Mouse (Mus musculus) stomach, embryonic 15.5 days (tissue): ENCODE data around the gene Col4a2. TPM values are rescaled to one million over a fixed set of nuclear protein-coding genes. Genes with fewer than 3 reads are reported as not detected.
"Not testable (repeated sequence)": the region's sequence is repeated elsewhere in the genome, so short reads cannot be mapped to it uniquely, and the experiment has no call there.

Experiments used
- ATAC-seq: fragments of 200-750 bp; cut with Nextera tagmentation; 2 replicates; pipeline ENCODE4 v1.8.0; 2017; ENCODE audit warnings: low read depth, moderate number of reproducible peaks, moderate TSS enrichment; ENCODE audit not compliant: insufficient read depth, low FRiP score
- H3K27ac ChIP-seq: fragments of 300-500 bp; sonication (generic); 2 replicates; pipeline ENCODE4 v1.5.1; 2015; ENCODE audit warnings: mild to moderate bottlenecking, inconsistent platforms
- H3K27me3 ChIP-seq: fragments of 300-500 bp; sonication (generic); replicated peaks from 2 replicates; pipeline ENCODE4 v1.6.1; 2015; ENCODE audit warnings: inconsistent platforms
- H3K36me3 ChIP-seq: fragments of 300-500 bp; sonication (generic); 2 replicates; pipeline ENCODE4 v1.6.1; 2015; ENCODE audit warnings: inconsistent platforms
- H3K4me1 ChIP-seq: fragments of 300-500 bp; sonication (generic); 2 replicates; pipeline ENCODE4 v1.6.1; 2015; ENCODE audit warnings: inconsistent platforms
- H3K4me2 ChIP-seq: fragments of 300-500 bp; sonication (generic); 2 replicates; pipeline ENCODE4 v1.6.1; 2015; ENCODE audit warnings: mild to moderate bottlenecking, inconsistent platforms
- H3K4me3 ChIP-seq: fragments of 300-500 bp; sonication (generic); replicated peaks from 2 replicates; pipeline ENCODE4 v1.5.1; 2015; ENCODE audit warnings: inconsistent platforms
- H3K9ac ChIP-seq: fragments of 300-500 bp; sonication (generic); 2 replicates; pipeline ENCODE4 v1.6.1; 2015; ENCODE audit warnings: inconsistent platforms
- H3K9me3 ChIP-seq: fragments of 300-500 bp; sonication (generic); 2 replicates; pipeline ENCODE4 v1.6.1; 2016; ENCODE audit warnings: inconsistent platforms
- WGBS: fragments of 180-500 bp; shearing (Covaris S2); methylation state at CpG from one replicate; pipeline ENCODE4 v1.1.7; 2015; 5-methylcytosine and 5-hydroxymethylcytosine counted together
- polyA plus RNA-seq: library from polyadenylated mRNA; unstranded; fragments of >200 nt; fragmentation: Nextera tagmentation; extraction: Ambion mirVana; gene quantifications from 2 replicates; pipeline ENCODE4 v1.2.1, GENCODE M21; 2015

Col4a2 gene
- polyA plus RNA-seq, 1 experiment from 2014 or later = 72.1 TPM

DNA sequence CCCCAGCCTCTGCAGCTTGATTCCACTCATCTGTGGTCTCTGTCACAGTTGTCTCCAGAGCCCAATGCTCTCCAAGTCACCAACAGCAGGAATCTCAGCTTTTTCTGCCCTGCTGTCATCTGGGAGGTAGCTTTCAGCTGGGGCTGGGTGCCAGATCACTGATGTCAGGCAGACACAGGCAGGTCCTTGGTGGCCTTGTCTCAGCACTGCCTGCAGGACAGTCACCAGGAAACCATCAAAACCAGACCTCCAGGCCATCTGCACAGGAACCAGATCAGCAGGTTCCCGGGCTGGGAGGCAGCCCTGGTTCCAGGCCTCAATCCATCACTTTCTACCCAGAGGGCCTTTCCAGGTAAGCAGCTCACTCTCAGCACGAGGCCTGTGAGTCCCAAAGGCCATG is 149.2 kb downstream of the Col4a2 start:
- 36% methylated on average over 2 of the region's 2 CpGs for WGBS
- H3K27me3 ChIP-seq = no peaks in the 10 kb centered on the region
- no peak overlapping the region for H3K4me2 ChIP-seq
- no peak overlapping the region for H3K4me3 ChIP-seq
- H3K4me1 ChIP-seq = peaks cover 16% of the 10 kb centered on the region
- no peak for ATAC-seq
- H3K9ac ChIP-seq = no peak overlapping the region
- no peak overlapping the region for H3K27ac ChIP-seq
- no peaks in the 10 kb centered on the region for H3K36me3 ChIP-seq
- no peaks in the 10 kb centered on the region for H3K9me3 ChIP-seq

DNA sequence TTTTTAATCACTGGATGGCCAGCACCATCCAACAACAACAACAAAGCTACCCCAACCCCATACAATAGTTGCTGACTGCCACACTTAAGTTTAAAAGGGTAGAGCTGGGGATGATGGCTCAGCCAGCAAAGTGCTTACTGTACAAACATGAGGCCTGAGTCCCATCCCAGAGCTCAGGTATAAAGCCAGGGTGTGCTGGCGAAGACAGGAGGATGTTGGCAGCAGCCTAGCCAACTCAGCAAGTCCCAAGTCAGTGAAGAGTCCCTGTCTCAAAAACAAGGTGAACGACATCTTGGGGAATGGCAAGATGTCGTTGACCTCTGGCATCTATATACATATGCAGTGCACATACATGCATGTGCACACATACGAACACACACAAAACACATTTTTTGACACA is 150.0 kb downstream of the Col4a2 start:
- Histone ChIP-seq H3K9ac (no peak overlapping the region), H3K9me3 (no peaks in the 10 kb centered on the region), H3K27ac (no peak overlapping the region), H3K4me2 (no peak overlapping the region), H3K27me3 (no peaks in the 10 kb centered on the region), H3K36me3 (no peaks in the 10 kb centered on the region), H3K4me3 (no peak overlapping the region), H3K4me1 (peaks cover 16% of the 10 kb centered on the region)
- 88% methylated on average over 4 of the region's 4 CpGs for WGBS
- no peak for ATAC-seq

DNA sequence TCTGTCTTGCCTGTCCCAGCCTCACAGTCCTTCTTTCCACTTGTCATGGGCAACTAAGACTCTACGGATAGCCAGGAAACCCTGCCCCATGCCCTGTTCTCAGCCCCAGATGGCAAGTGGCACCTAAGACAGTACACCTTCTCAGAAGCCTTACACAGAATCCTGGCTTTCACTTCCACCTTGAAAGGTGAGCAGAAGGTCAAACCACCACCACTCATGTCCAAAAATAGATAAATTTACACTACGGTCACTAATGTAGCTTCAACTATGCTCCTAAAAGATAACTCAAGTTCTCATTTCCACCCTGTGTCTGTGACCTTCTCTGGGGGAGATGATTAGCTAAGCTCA is 150.9 kb downstream of the Col4a2 start:
- ATAC-seq = no peak
- H3K9ac ChIP-seq = no peak overlapping the region
- H3K4me3 ChIP-seq = no peak overlapping the region
- H3K27me3 ChIP-seq = no peaks in the 10 kb centered on the region
- H3K36me3 ChIP-seq = no peaks in the 10 kb centered on the region
- H3K4me1 ChIP-seq = peaks cover 9% of the 10 kb centered on the region; the same call in 1 of the 2 replicates
- H3K4me2 ChIP-seq = no peak overlapping the region
- no peak overlapping the region for H3K27ac ChIP-seq
- 75% methylated on average over 2 of the region's 2 CpGs for WGBS
- H3K9me3 ChIP-seq = no peaks in the 10 kb centered on the region

DNA sequence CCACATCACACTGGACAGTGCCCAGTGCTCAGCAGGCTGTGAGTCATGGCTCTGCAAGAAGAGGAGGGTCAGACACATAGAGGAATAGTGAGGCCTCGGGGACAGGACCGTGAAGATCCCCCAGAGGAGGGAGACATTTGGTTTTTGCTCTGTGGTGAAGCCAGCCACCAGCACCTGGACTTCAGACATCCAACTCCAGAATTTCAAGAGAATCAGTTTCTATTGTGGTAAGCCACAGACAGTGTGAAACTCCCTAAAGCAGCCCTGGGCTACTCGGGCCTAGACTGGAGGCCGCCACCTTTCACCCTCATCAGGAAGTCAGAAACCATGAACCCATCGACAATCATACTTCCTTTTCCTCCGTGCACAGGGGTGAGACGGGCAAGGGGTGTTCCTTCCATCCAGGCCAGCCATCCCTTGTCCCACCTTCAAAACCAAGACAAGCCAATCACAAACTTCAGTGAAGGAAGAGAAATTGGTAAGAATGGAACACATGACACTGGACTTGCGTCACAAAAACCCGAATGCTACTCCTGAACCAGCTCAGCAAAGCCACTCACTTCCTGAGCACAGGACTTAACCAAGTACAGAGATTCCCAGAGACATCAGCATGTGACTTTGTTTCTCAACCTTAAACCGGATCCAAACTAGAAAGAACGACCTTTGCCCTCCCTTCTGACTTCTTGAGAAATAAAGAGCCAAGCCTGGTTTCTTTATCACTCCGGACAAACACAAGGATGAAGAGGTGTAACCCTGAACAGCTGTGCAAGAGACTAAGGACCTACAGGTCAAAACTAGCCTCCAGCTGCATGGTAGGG is 151.5 kb downstream of the Col4a2 start:
- H3K9ac ChIP-seq = peak overlapping the region; percentile 16; the same call in 1 of the 2 replicates
- H3K27me3 ChIP-seq = no peaks in the 10 kb centered on the region
- H3K36me3 ChIP-seq = no peaks in the 10 kb centered on the region
- 72% methylated on average over 12 of the region's 12 CpGs for WGBS
- H3K4me2 ChIP-seq = no peak overlapping the region
- no peak overlapping the region for H3K27ac ChIP-seq
- no peak overlapping the region for H3K4me3 ChIP-seq
- ATAC-seq = no peak; the same call in 1 of the 2 replicates
- no peaks in the 10 kb centered on the region for H3K9me3 ChIP-seq
- H3K4me1 ChIP-seq = peaks cover 3% of the 10 kb centered on the region; the same call in 1 of the 2 replicates

DNA sequence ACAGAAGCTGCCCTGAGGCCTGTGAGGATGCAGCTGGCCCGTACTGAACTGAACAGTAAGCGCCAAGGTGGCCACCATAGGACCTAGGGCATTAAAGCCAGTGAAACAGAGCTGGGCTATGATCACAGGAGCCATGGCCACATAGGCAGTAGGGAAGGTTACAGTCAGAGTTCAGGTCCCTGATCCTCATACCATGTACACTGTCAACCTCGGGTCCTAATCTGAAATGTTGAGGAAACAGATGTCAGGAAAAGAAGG is 152.0 kb downstream of the Col4a2 start:
- H3K27ac ChIP-seq = no peak overlapping the region
- 66% methylated on average over 3 of the region's 3 CpGs for WGBS
- H3K4me3 ChIP-seq = no peak overlapping the region
- H3K27me3 ChIP-seq = no peaks in the 10 kb centered on the region
- ATAC-seq = no peak
- H3K4me2 ChIP-seq = no peak overlapping the region
- no peaks in the 10 kb centered on the region for H3K9me3 ChIP-seq
- peak overlapping the region; percentile 16; the same call in 1 of the 2 replicates for H3K9ac ChIP-seq
- no peaks in the 10 kb centered on the region; the same call in 1 of the 2 replicates for H3K4me1 ChIP-seq
- H3K36me3 ChIP-seq = no peaks in the 10 kb centered on the region

DNA sequence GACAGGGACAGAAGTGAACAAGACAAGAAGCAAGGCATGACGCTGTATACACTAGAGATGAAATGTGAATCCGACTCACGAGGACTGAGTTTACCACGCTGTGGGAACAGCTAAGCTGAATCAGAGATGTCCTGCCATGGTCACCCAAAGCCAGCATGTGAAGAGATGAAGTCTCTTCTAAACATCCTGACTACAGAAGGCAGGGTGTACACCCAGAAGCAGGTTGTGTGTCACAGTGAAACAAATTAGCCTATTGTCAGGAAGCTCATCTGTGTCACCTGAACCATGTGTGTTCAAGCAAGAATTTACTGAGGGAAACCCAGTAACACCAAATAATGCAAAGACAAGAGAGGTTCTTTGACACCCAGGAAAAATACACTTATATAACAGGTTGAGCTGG is 153.0 kb downstream of the Col4a2 start:
- H3K4me3 ChIP-seq = no peak overlapping the region
- no peaks in the 10 kb centered on the region for H3K36me3 ChIP-seq
- no peak overlapping the region for H3K4me2 ChIP-seq
- H3K27ac ChIP-seq = no peak overlapping the region
- no peak for ATAC-seq
- WGBS = 84% methylated on average over 4 of the region's 4 CpGs
- no peak overlapping the region for H3K9ac ChIP-seq
- no peaks in the 10 kb centered on the region for H3K27me3 ChIP-seq
- no peaks in the 10 kb centered on the region; the same call in 1 of the 2 replicates for H3K4me1 ChIP-seq
- no peaks in the 10 kb centered on the region for H3K9me3 ChIP-seq

DNA sequence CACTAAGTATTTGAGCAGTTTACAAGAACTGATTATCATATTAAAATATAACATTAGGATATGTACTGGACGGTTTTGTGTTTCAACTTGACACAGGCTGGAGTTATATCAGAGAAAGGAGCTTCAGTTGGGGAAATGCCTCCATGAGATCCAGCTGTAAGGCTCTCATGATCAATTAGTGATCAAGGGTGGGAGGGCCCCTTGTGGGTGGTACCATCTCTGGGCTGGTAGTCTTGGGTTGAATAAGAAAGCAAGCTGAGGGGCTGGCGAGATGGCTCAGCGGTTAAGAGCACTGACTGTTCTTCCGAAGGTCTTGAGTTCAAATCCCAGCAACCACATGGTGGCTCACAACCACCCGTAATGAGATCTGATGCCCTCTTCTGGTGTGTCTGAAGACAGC is 153.9 kb downstream of the Col4a2 start:
- H3K4me1 ChIP-seq, H3K36me3 ChIP-seq, H3K9ac ChIP-seq, ATAC-seq, H3K27ac ChIP-seq, H3K27me3 ChIP-seq, H3K4me3 ChIP-seq, H3K4me2 ChIP-seq, H3K9me3 ChIP-seq: not testable (repeated sequence)
- 87% methylated on average over 5 of the region's 5 CpGs for WGBS

DNA sequence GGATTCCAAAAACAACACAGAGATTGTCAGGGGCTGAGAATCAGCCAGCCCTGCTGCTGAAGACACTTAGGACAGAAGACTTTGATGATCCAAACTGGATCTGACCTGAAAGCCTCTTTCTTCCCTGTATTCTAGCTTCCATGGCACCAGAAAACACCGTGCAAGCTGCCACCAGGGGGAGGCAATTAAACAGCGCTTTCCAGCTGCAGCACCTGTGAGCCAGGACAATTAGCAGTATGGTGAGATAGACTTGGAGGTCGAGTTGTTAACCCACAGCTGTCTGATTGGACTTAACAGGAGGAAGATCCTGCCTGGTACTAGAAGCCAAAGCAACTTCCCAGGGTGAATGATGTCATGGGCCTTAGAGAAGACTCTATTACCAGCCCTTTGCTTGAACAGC is 156.5 kb downstream of the Col4a2 start:
- no peaks in the 10 kb centered on the region for H3K27me3 ChIP-seq
- no peak overlapping the region for H3K4me2 ChIP-seq
- ATAC-seq = no peak
- no peak overlapping the region for H3K9ac ChIP-seq
- H3K27ac ChIP-seq = no peak overlapping the region
- H3K9me3 ChIP-seq = no peaks in the 10 kb centered on the region
- no peak overlapping the region for H3K4me3 ChIP-seq
- H3K36me3 ChIP-seq = no peaks in the 10 kb centered on the region
- 7% methylated on average over 3 of the region's 3 CpGs for WGBS
- H3K4me1 ChIP-seq = 0 out of 2 replicates have a peak, but pooled peaks cover 7% of the 10 kb centered on the region

DNA sequence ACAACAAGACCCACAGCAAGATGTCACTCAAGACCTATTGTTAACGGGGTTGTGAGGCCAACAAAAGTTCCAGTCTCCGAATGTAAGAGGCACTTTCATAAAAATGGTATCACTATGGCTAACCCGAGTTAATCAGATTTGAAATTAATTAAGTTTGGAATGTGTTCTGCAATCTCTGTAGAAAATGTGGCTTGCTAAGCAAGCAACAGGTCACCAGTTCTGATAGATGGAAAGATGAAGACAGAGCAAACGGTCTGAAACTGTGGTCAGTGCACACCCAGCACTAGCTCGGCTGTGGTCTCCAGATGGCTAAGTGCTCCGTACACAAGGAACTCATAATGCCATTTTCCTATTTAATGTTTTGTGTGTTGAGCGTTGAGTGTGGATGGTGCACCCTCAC is 158.1 kb downstream of the Col4a2 start:
- H3K36me3 ChIP-seq = no peaks in the 10 kb centered on the region
- WGBS = 72% methylated on average over 7 of the region's 7 CpGs
- H3K9ac ChIP-seq = no peak overlapping the region
- 0 out of 2 replicates have a peak, but pooled peaks cover 7% of the 10 kb centered on the region for H3K4me1 ChIP-seq
- H3K9me3 ChIP-seq = no peaks in the 10 kb centered on the region
- no peak overlapping the region for H3K4me3 ChIP-seq
- no peak overlapping the region for H3K27ac ChIP-seq
- no peak for ATAC-seq
- H3K27me3 ChIP-seq = 0 out of 2 replicates have a peak, but pooled peaks cover 3% of the 10 kb centered on the region
- H3K4me2 ChIP-seq = no peak overlapping the region

DNA sequence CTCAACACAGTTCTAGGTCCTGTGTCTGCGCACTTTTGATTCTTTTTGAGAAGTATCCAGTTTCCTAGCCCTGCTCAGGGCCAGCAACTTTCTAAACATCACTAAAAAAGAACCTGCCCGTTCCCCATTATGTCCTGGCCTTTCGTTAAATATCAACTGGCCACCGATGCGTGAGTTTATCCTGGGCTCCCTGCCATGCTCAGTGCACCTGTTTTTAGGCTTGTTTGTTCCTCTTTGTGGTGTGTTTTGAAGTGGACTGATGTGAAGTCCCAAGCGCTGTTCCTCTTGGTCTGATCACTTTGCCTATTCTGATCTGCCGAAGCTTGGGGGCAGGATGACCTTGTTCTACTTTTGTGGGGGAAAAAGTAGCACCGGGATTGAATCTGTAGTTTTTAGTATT is 158.7 kb downstream of the Col4a2 start:
- Histone ChIP-seq H3K27ac (no peak overlapping the region), H3K4me1 (peaks cover 9% of the 10 kb centered on the region), H3K9me3 (no peaks in the 10 kb centered on the region), H3K36me3 (no peaks in the 10 kb centered on the region), H3K9ac (no peak overlapping the region), H3K4me3 (no peak overlapping the region), H3K4me2 (no peak overlapping the region), H3K27me3 (0 out of 2 replicates have a peak, but pooled peaks cover 3% of the 10 kb centered on the region)
- ATAC-seq = no peak
- WGBS = 47% methylated on average over 8 of the region's 8 CpGs

DNA sequence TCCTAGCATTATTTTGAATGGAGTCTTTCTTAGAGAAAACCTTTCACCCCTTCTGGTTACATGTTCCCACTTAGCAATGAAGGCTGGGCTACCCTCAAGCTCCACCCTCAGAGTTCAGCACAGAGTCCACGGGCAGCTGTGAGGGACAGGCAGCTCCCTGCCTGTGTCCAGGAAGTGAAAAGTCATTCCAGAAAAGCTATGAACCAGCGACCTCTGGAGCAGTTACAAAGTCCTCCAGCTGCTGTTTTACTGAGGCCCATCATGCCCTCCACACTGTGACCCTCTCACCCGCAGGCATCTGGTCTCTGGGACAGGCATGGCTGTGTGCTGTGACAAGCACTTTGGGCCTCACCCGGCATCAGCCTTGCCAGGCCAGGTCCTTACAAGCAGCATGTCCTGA is 160.5 kb downstream of the Col4a2 start:
- peaks cover 20% of the 10 kb centered on the region for H3K4me1 ChIP-seq
- H3K27ac ChIP-seq = peak overlapping the region; percentile 23; the same call in 1 of the 2 replicates
- H3K27me3 ChIP-seq = peaks cover 7% of the 10 kb centered on the region; the same call in 1 of the 2 replicates
- no peaks in the 10 kb centered on the region for H3K9me3 ChIP-seq
- no peak overlapping the region for H3K9ac ChIP-seq
- 36% methylated on average over 4 of the region's 4 CpGs for WGBS
- H3K4me2 ChIP-seq = no peak overlapping the region
- ATAC-seq = peak; percentile 69
- H3K36me3 ChIP-seq = no peaks in the 10 kb centered on the region
- H3K4me3 ChIP-seq = no peak overlapping the region

DNA sequence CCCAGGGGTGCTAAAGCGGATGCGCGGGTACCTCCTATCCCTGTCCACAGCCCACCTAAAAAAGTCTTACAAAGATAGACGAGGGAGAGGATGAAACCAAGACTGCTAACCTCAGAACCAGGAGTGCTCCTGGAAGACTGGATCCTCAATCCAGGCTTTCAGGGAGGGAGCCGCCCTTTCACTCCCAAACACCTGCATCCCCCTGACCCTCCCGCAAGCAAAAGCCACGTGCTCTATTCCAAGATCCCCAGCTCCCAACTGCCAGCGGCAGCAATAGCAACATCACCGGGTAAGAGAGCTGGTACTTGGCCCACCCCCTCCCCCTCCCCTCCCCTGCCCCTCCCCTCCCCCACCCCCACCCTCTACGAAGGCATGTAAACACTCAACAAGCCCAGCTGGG is 162.8 kb downstream of the Col4a2 start:
- 15% methylated on average over 9 of the region's 10 CpGs for WGBS
- no peak overlapping the region for H3K9ac ChIP-seq
- no peaks in the 10 kb centered on the region for H3K9me3 ChIP-seq
- H3K27me3 ChIP-seq = peaks cover 22% of the 10 kb centered on the region
- H3K36me3 ChIP-seq = no peaks in the 10 kb centered on the region
- H3K4me3 ChIP-seq = no peak overlapping the region
- H3K4me1 ChIP-seq = peaks cover 33% of the 10 kb centered on the region
- no peak for ATAC-seq
- no peak overlapping the region for H3K27ac ChIP-seq
- no peak overlapping the region for H3K4me2 ChIP-seq

DNA sequence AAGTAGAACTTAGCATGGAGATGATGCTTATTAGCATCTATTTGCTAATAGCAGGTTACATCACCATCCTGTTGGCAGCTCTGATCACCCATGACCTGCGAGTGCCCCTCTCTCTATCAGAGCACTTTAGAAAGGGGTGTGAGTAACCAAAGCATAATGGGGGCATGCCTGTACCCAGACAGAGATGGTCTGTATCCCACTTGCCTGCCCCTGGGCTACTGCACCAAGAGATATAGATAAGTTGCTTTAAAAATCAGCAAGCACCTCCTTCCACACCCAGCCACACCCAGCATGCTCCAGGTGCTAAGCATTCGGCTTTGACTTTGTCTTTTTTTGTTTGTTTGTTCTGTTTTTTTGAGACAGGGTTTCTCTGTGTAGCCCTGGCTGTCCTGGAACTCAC is 163.3 kb downstream of the Col4a2 start:
- peak overlapping the region; percentile 95; the same call in 1 of the 2 replicates for H3K4me2 ChIP-seq
- peaks cover 22% of the 10 kb centered on the region for H3K27me3 ChIP-seq
- no peaks in the 10 kb centered on the region for H3K36me3 ChIP-seq
- no peak overlapping the region for H3K9ac ChIP-seq
- no peaks in the 10 kb centered on the region for H3K9me3 ChIP-seq
- WGBS = 27% methylated on average over 2 of the region's 2 CpGs
- H3K27ac ChIP-seq = no peak overlapping the region
- peaks cover 33% of the 10 kb centered on the region for H3K4me1 ChIP-seq
- no peak overlapping the region for H3K4me3 ChIP-seq
- no peak for ATAC-seq
